Mouse (Mus musculus): Measurements from ENCODE around the gene Dmc1. TPM values are rescaled to one million over a fixed set of nuclear protein-coding genes. Genes with fewer than 3 reads are reported as not detected.

Dmc1 gene
- polyA plus RNA-seq, 1 experiment from 2014 or later = 0.75 TPM

- WGBS = 91% methylated on average over 1 of the region's 1 CpGs
- no peak overlapping the region for H3K27ac ChIP-seq (replicated peaks; ENCODE audit: low read depth, low read length)
- no peak overlapping the region for H3K4me3 ChIP-seq (replicated peaks; ENCODE audit: low read depth, low read length)
- DNase-seq (no peak), ATAC-seq (ENCODE audit: low FRiP score, low TSS enrichment) (no peak)
- no peaks in the 10 kb centered on the region for H3K9me3 ChIP-seq (ENCODE audit: control insufficient read depth, low read length)
- H3K27me3 ChIP-seq (ENCODE audit: control insufficient read depth, insufficient read depth, low read length) = no peaks in the 10 kb centered on the region
- no peak overlapping the region for H3K9ac ChIP-seq (replicated peaks; ENCODE audit: low read length)
- H3K36me3 ChIP-seq (ENCODE audit: control insufficient read depth, insufficient read depth, low read length) = no peaks in the 10 kb centered on the region
- no peak overlapping the region for H3K4me2 ChIP-seq (ENCODE audit: low read length)
- no peaks in the 10 kb centered on the region for H3K4me1 ChIP-seq (ENCODE audit: control insufficient read depth, insufficient read depth, low read length)
Observed at GRCm38 (mm10) chr15:79598715-79599114, 6.2 kb downstream of the Dmc1 start.

- no peak overlapping the region for H3K4me2 ChIP-seq (ENCODE audit: low read length)
- H3K4me3 ChIP-seq (replicated peaks; ENCODE audit: low read depth, low read length) = no peak overlapping the region
- DNase-seq = no peak
- H3K9ac ChIP-seq (replicated peaks; ENCODE audit: low read length) = no peak overlapping the region
- H3K27me3 ChIP-seq (ENCODE audit: control insufficient read depth, insufficient read depth, low read length) = no peaks in the 10 kb centered on the region
- no peak for ATAC-seq (ENCODE audit: low FRiP score, low TSS enrichment)
- no peaks in the 10 kb centered on the region for H3K4me1 ChIP-seq (ENCODE audit: control insufficient read depth, insufficient read depth, low read length)
- no peaks in the 10 kb centered on the region for H3K9me3 ChIP-seq (ENCODE audit: control insufficient read depth, low read length)
- no peaks in the 10 kb centered on the region for H3K36me3 ChIP-seq (ENCODE audit: control insufficient read depth, insufficient read depth, low read length)
- H3K27ac ChIP-seq (replicated peaks; ENCODE audit: low read depth, low read length) = no peak overlapping the region
- 58% methylated on average over 1 of the region's 1 CpGs for whole genome bisulfite sequencing
Observed at GRCm38 (mm10) chr15:79581581-79581980, 23.3 kb downstream of the Dmc1 start.

GRCm38 (mm10) chr15:79577671-79578426, 27.1 kb downstream of the Dmc1 start:
- 81% methylated on average over 6 of the region's 6 CpGs for WGBS
- Histone ChIP-seq H3K9ac (replicated peaks; ENCODE audit: low read length) (no peak overlapping the region), H3K27ac (replicated peaks; ENCODE audit: low read depth, low read length) (no peak overlapping the region), H3K9me3 (ENCODE audit: control insufficient read depth, low read length) (no peaks in the 10 kb centered on the region), H3K4me3 (replicated peaks; ENCODE audit: low read depth, low read length) (no peak overlapping the region), H3K4me2 (ENCODE audit: low read length) (no peak overlapping the region), H3K27me3 (ENCODE audit: control insufficient read depth, insufficient read depth, low read length) (no peaks in the 10 kb centered on the region), H3K36me3 (ENCODE audit: control insufficient read depth, insufficient read depth, low read length) (no peaks in the 10 kb centered on the region), H3K4me1 (ENCODE audit: control insufficient read depth, insufficient read depth, low read length) (no peaks in the 10 kb centered on the region)
- ATAC-seq (ENCODE audit: low FRiP score, low TSS enrichment) = no peak
- no peak for DNase-seq

GRCm38 (mm10) chr15:79576947-79577346, 28.0 kb downstream of the Dmc1 start:
- Histone ChIP-seq H3K9me3 (ENCODE audit: control insufficient read depth, low read length) (no peaks in the 10 kb centered on the region), H3K27me3 (ENCODE audit: control insufficient read depth, insufficient read depth, low read length) (no peaks in the 10 kb centered on the region), H3K27ac (replicated peaks; ENCODE audit: low read depth, low read length) (no peak overlapping the region), H3K4me2 (ENCODE audit: low read length) (no peak overlapping the region), H3K36me3 (ENCODE audit: control insufficient read depth, insufficient read depth, low read length) (no peaks in the 10 kb centered on the region), H3K4me1 (ENCODE audit: control insufficient read depth, insufficient read depth, low read length) (no peaks in the 10 kb centered on the region), H3K4me3 (replicated peaks; ENCODE audit: low read depth, low read length) (no peak overlapping the region), H3K9ac (replicated peaks; ENCODE audit: low read length) (no peak overlapping the region)
- DNase-seq (no peak), ATAC-seq (ENCODE audit: low FRiP score, low TSS enrichment) (no peak)
- WGBS = 93% methylated on average over 2 of the region's 2 CpGs

- Histone ChIP-seq H3K36me3 (ENCODE audit: control insufficient read depth, insufficient read depth, low read length) (no peaks in the 10 kb centered on the region), H3K4me3 (replicated peaks; ENCODE audit: low read depth, low read length) (no peak overlapping the region), H3K4me1 (ENCODE audit: control insufficient read depth, insufficient read depth, low read length) (no peaks in the 10 kb centered on the region), H3K27me3 (ENCODE audit: control insufficient read depth, insufficient read depth, low read length) (no peaks in the 10 kb centered on the region), H3K4me2 (ENCODE audit: low read length) (no peak overlapping the region), H3K9me3 (ENCODE audit: control insufficient read depth, low read length) (no peaks in the 10 kb centered on the region), H3K27ac (replicated peaks; ENCODE audit: low read depth, low read length) (no peak overlapping the region), H3K9ac (replicated peaks; ENCODE audit: low read length) (no peak overlapping the region)
- ATAC-seq (ENCODE audit: low FRiP score, low TSS enrichment) (no peak), DNase-seq (no peak)
- 79% methylated on average over 1 of the region's 1 CpGs for WGBS
Observed at GRCm38 (mm10) chr15:79575543-79576222, 29.2 kb downstream of the Dmc1 start.

- WGBS = 90% methylated on average over 9 of the region's 9 CpGs
- H3K9ac ChIP-seq (replicated peaks; ENCODE audit: low read length) = no peak overlapping the region
- no peak for ATAC-seq (ENCODE audit: low FRiP score, low TSS enrichment)
Observed at GRCm38 (mm10) chr15:79562417-79562816, 42.5 kb downstream of the Dmc1 start.

GRCm38 (mm10) chr15:79559649-79560048, 45.3 kb downstream of the Dmc1 start:
- H3K4me1 ChIP-seq (ENCODE audit: control insufficient read depth, insufficient read depth, low read length) = no peaks in the 10 kb centered on the region
- no peak overlapping the region for H3K4me3 ChIP-seq (replicated peaks; ENCODE audit: low read depth, low read length)
- no peak for ATAC-seq (ENCODE audit: low FRiP score, low TSS enrichment)
- no peak overlapping the region for H3K4me2 ChIP-seq (ENCODE audit: low read length)
- 74% methylated on average over 3 of the region's 3 CpGs for WGBS
- H3K27ac ChIP-seq (replicated peaks; ENCODE audit: low read depth, low read length) = no peak overlapping the region
- H3K27me3 ChIP-seq (ENCODE audit: control insufficient read depth, insufficient read depth, low read length) = no peaks in the 10 kb centered on the region
- H3K9me3 ChIP-seq (ENCODE audit: control insufficient read depth, low read length) = no peaks in the 10 kb centered on the region
- no peak for DNase-seq
- H3K9ac ChIP-seq (replicated peaks; ENCODE audit: low read length) = no peak overlapping the region
- no peaks in the 10 kb centered on the region for H3K36me3 ChIP-seq (ENCODE audit: control insufficient read depth, insufficient read depth, low read length)

More at GRCm38 (mm10) chr15:79562417-79562816, 42.5 kb downstream of the Dmc1 start:
- Histone ChIP-seq H3K27ac (replicated peaks; ENCODE audit: low read depth, low read length) (no peak overlapping the region), H3K36me3 (ENCODE audit: control insufficient read depth, insufficient read depth, low read length) (no peaks in the 10 kb centered on the region), H3K9me3 (ENCODE audit: control insufficient read depth, low read length) (no peaks in the 10 kb centered on the region), H3K27me3 (ENCODE audit: control insufficient read depth, insufficient read depth, low read length) (no peaks in the 10 kb centered on the region), H3K4me2 (ENCODE audit: low read length) (no peak overlapping the region), H3K4me3 (replicated peaks; ENCODE audit: low read depth, low read length) (no peak overlapping the region), H3K4me1 (ENCODE audit: control insufficient read depth, insufficient read depth, low read length) (no peaks in the 10 kb centered on the region)
- DNase-seq = no peak

- DNase-seq (no peak), ATAC-seq (ENCODE audit: low FRiP score, low TSS enrichment) (no peak)
- H3K27ac ChIP-seq (replicated peaks; ENCODE audit: low read depth, low read length) = no peak overlapping the region
- no peak overlapping the region for H3K9ac ChIP-seq (replicated peaks; ENCODE audit: low read length)
- no peaks in the 10 kb centered on the region for H3K4me1 ChIP-seq (ENCODE audit: control insufficient read depth, insufficient read depth, low read length)
- no peak overlapping the region for H3K4me3 ChIP-seq (replicated peaks; ENCODE audit: low read depth, low read length)
- H3K4me2 ChIP-seq (ENCODE audit: low read length) = no peak overlapping the region
- H3K27me3 ChIP-seq (ENCODE audit: control insufficient read depth, insufficient read depth, low read length) = no peaks in the 10 kb centered on the region
- H3K9me3 ChIP-seq (ENCODE audit: control insufficient read depth, low read length) = no peaks in the 10 kb centered on the region
- 84% methylated on average over 5 of the region's 5 CpGs for WGBS
- H3K36me3 ChIP-seq (ENCODE audit: control insufficient read depth, insufficient read depth, low read length) = no peaks in the 10 kb centered on the region
Observed at GRCm38 (mm10) chr15:79552566-79552965, 52.3 kb downstream of the Dmc1 start.

GRCm38 (mm10) chr15:79548226-79548625, 56.7 kb downstream of the Dmc1 start:
- Histone ChIP-seq H3K4me3 (replicated peaks; ENCODE audit: low read depth, low read length) (no peak overlapping the region), H3K9me3 (ENCODE audit: control insufficient read depth, low read length) (no peaks in the 10 kb centered on the region), H3K4me1 (ENCODE audit: control insufficient read depth, insufficient read depth, low read length) (peaks cover 25% of the 10 kb centered on the region), H3K27ac (replicated peaks; ENCODE audit: low read depth, low read length) (no peak overlapping the region), H3K27me3 (ENCODE audit: control insufficient read depth, insufficient read depth, low read length) (no peaks in the 10 kb centered on the region), H3K4me2 (ENCODE audit: low read length) (no peak overlapping the region), H3K9ac (replicated peaks; ENCODE audit: low read length) (no peak overlapping the region), H3K36me3 (ENCODE audit: control insufficient read depth, insufficient read depth, low read length) (peaks cover 11% of the 10 kb centered on the region)
- no peak for ATAC-seq (ENCODE audit: low FRiP score, low TSS enrichment)
- no peak for DNase-seq
- WGBS = 100% methylated on average over 2 of the region's 2 CpGs

All from midbrain, embryonic 14.5 days (tissue).